Mouse (Mus musculus) thymus, adult 2 months (tissue): ENCODE measurements around the gene Svs4. TPM values are rescaled to one million over a fixed set of nuclear protein-coding genes. Genes with fewer than 3 reads are reported as not detected.

Source experiments
- DNase-seq: peaks from one replicate; pipeline ENCODE4 v3.0.0; 2021
- H3K27ac ChIP-seq: fragments of 200-500 bp; 2 replicates; pipeline ENCODE4 v1.5.1; 2012; ENCODE audit warnings: low read length, control low read depth; ENCODE audit not compliant: control insufficient read depth, insufficient read depth
- H3K27me3 ChIP-seq: fragments of 200-500 bp; 2 replicates; pipeline ENCODE4 v1.6.1; 2012; ENCODE audit warnings: mild to moderate bottlenecking, low read length, moderate library complexity, mixed read lengths; ENCODE audit not compliant: control insufficient read depth, insufficient read depth
- H3K36me3 ChIP-seq: fragments of 200-500 bp; 2 replicates; pipeline ENCODE4 v1.6.1; 2012; ENCODE audit warnings: mild to moderate bottlenecking, low read length, moderate library complexity; ENCODE audit not compliant: control insufficient read depth, insufficient read depth
- H3K4me1 ChIP-seq: fragments of 200-500 bp; replicated peaks from 2 replicates; pipeline ENCODE4 v1.6.1; 2012; ENCODE audit warnings: low read length; ENCODE audit not compliant: control insufficient read depth, insufficient read depth
- H3K4me3 ChIP-seq: fragments of 200-500 bp; 2 replicates; pipeline ENCODE4 v1.5.1; 2012; ENCODE audit warnings: mild to moderate bottlenecking, low read length, control low read depth, moderate library complexity; ENCODE audit not compliant: control insufficient read depth, insufficient read depth
- CTCF ChIP-seq: fragments of 200-500 bp; IDR thresholded peaks from 2 replicates; pipeline ENCODE4 v1.5.1; 2012; ENCODE audit warnings: mild to moderate bottlenecking, control low read depth, low read length, moderate library complexity, borderline replicate concordance; ENCODE audit not compliant: control insufficient read depth, poor library complexity, insufficient read depth; ENCODE audit errors: extremely low read depth
- POLR2A ChIP-seq: fragments of 200-500 bp; IDR thresholded peaks from 2 replicates; pipeline ENCODE4 v1.6.1; 2012; ENCODE audit warnings: mild to moderate bottlenecking, low read length, control low read depth, moderate library complexity; ENCODE audit not compliant: control insufficient read depth, poor library complexity, insufficient read depth; ENCODE audit errors: extremely low read depth
- WGBS: fragments of 180-500 bp; shearing (Covaris S2); methylation state at CpG from one replicate; pipeline ENCODE4 v1.1.7; 2018; 5-methylcytosine and 5-hydroxymethylcytosine counted together
- polyA plus RNA-seq: library from polyadenylated mRNA; depleted of rRNA; stranded (reverse); fragments of >200 nt; gene quantifications from 2 replicates; pipeline ENCODE4 v1.2.3, GENCODE M21; 2012; rRNA removed

Gene Svs4
- polyA plus RNA-seq, 1 experiment, result 0.15 TPM

DNA sequence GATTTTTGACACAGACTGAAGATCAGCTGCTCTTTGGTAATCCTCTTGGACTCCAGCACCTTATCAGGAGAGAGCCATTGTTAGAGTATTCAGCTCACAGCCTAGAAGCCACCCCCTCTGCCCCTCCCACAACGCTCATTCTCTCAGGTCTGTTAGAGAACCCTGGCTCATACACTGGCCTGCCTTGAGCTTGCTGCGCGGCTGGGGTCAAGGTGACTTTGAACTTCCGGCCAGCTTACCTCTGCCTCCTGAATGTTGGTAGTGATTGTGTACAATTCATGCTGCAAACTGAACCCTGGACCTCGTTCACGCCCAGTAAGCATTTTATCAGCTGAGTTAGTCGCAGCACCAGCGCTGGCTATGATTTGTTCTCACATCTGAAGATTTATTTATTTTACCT lies 45.6 kb downstream of the Svs4 start:
- no peaks in the 10 kb centered on the region for H3K36me3 ChIP-seq
- WGBS, result 92% methylated on average over 8 of the region's 8 CpGs
- no peak overlapping the region for H3K4me3 ChIP-seq
- H3K4me1 ChIP-seq, result no peaks in the 10 kb centered on the region
- no peaks in the 10 kb centered on the region for H3K27me3 ChIP-seq
- TF ChIP-seq POLR2A, result no peak
- TF ChIP-seq CTCF, result no peak
- no peak for DNase-seq
- no peak overlapping the region for H3K27ac ChIP-seq

DNA sequence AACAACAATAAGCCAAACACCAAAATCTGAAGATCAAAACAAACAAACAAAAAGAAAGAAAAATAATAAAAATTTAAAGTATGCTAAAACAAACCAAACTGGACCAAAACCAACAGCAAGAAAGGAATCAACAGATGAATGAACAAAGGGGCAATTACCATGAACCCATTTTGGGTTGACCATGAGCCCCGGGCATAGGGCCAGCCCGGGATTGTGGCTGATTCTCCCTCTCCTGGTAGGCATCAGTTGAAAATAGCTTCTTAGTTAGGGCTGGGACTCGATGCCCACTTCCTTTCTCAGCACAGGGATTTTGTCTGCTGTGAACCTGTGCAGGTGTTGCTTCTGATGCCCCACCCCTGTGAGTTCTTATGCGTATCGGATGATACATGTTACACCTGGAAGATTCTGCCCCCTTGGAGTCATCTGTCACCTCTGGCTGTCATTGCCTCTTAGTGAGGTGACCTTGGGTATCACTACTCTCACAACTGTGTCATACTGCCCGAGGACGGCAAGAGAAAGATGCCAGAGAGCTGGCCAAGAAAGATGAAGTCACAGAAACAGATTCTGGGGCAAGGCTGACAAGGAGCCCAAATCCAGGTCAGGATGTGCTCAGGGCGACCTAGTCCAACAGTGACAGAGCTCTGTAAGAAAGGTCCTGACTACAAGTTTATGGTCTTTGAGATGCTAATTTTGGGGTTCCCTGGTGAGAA lies 49.7 kb downstream of the Svs4 start:
- DNase-seq, result no peak
- H3K4me1 ChIP-seq, result no peaks in the 10 kb centered on the region
- no peak overlapping the region for H3K4me3 ChIP-seq
- no peaks in the 10 kb centered on the region for H3K36me3 ChIP-seq
- H3K27ac ChIP-seq, result no peak overlapping the region
- TF ChIP-seq POLR2A, result no peak
- TF ChIP-seq CTCF, result no peak
- WGBS, result 88% methylated on average over 8 of the region's 8 CpGs
- no peaks in the 10 kb centered on the region for H3K27me3 ChIP-seq

Other genes starting within 250 kb of the Svs4 start
- gene Stk4, start 208.1 kb downstream of the Svs4 start, polyA plus RNA-seq, result 85.1 and 90.1 TPM in 2 replicates
- 83.7 and 93.8 TPM in 2 replicates for gene Tomm34, start 207.3 kb downstream of the Svs4 start, polyA plus RNA-seq
- gene Kcns1, start 107.3 kb downstream of the Svs4 start, polyA plus RNA-seq, result 0.07 TPM in 1 of 2 replicates, not detected in the other
- gene Wfdc5, start 95.7 kb downstream of the Svs4 start, polyA plus RNA-seq, result 0.11 and 0.65 TPM in 2 replicates
- gene Wfdc12, start 87.9 kb downstream of the Svs4 start, polyA plus RNA-seq, result 0.42 TPM in 1 of 2 replicates, not detected in the other
- not detected in 2 replicates for gene Wfdc15a, start 78.3 kb downstream of the Svs4 start, polyA plus RNA-seq
- gene Wfdc15b, start 56.8 kb downstream of the Svs4 start, polyA plus RNA-seq, result not detected in 2 replicates
- gene Svs2, start 40.0 kb downstream of the Svs4 start, polyA plus RNA-seq, result not detected in 2 replicates
- gene Svs3b, start 21.8 kb downstream of the Svs4 start, polyA plus RNA-seq, result not detected in 2 replicates
- gene Svs3a, start 10.8 kb upstream of the Svs4 start, polyA plus RNA-seq, result not detected in 2 replicates
- gene Svs6, start 38.3 kb upstream of the Svs4 start, polyA plus RNA-seq, result not detected in 2 replicates
- gene Svs5, start 54.3 kb upstream of the Svs4 start, polyA plus RNA-seq, result not detected in 2 replicates
- gene Slpi, start 110.6 kb upstream of the Svs4 start, polyA plus RNA-seq, result 4.9 and 7.5 TPM in 2 replicates
- 0.24 TPM in 1 of 2 replicates, not detected in the other for gene Rbpjl, start 124.7 kb upstream of the Svs4 start, polyA plus RNA-seq
- 0.82 and 0.93 TPM in 2 replicates for gene Matn4, start 126.7 kb upstream of the Svs4 start, polyA plus RNA-seq
- 18.6 TPM in 2 replicates for gene Sdc4, start 165.4 kb upstream of the Svs4 start, polyA plus RNA-seq
- 183 and 220 TPM in 2 replicates for gene Sys1, start 178.5 kb upstream of the Svs4 start, polyA plus RNA-seq
- 27.8 and 35.3 TPM in 2 replicates for gene Gm20458, start 182.5 kb upstream of the Svs4 start, polyA plus RNA-seq
- gene Trp53tg5, start 195.3 kb upstream of the Svs4 start, polyA plus RNA-seq, result not detected in 2 replicates
- 19.6 and 24.8 TPM in 2 replicates for gene Dbndd2, start 207.6 kb upstream of the Svs4 start, polyA plus RNA-seq
- 146 and 202 TPM in 2 replicates for gene Pigt, start 219.1 kb upstream of the Svs4 start, polyA plus RNA-seq